Mouse (Mus musculus): ENCODE data around the gene Rdh12.

The Rdh12 gene

GRCm38 (mm10) chr12:79253294-79254053 is 44.8 kb downstream of the Rdh12 start:
- no peak for DNase-seq (ENCODE audit: low spot score in 2 of 2)

DNA sequence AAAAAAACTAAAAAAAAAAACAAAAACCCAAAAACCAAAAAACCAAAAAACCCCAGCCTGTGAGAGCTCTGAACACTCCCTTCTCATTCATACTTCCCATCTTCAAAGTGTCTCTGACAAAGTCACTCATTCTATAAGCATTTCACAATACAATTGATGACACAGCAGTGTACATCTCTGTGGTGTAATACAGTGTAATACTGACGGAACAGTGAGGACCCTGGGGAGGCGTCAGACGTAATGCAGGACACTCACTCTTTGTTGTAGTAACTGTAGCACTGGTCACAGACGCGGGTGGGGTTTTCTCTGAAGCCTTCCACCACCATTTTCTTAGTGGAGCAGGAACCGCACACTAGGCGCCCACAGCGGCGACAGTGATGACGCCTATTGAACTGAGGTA is 46.3 kb downstream of the Rdh12 start:
- DNase-seq (ENCODE audit: low spot score in 2 of 2) = no peak

DNA sequence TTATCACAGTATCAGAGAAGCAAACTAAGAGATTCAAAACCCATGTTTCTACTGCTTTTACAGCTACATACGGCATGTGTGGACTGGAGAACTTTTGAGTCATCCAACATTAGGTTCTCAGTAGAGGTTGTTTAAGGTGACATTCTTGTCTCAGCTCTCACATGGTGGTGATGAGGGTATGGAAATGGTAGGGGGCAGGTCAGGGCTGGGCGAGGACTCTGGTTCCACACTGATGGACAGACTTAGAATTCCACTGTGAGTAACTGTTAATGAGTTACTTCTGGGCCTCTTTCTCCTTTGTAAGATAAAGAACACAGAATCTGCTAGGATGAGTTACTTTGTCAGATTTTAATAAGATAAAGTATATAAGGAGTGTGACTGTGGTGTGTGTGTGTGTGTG is 51.4 kb downstream of the Rdh12 start:
- no peak for DNase-seq (ENCODE audit: low spot score in 2 of 2)

DNA sequence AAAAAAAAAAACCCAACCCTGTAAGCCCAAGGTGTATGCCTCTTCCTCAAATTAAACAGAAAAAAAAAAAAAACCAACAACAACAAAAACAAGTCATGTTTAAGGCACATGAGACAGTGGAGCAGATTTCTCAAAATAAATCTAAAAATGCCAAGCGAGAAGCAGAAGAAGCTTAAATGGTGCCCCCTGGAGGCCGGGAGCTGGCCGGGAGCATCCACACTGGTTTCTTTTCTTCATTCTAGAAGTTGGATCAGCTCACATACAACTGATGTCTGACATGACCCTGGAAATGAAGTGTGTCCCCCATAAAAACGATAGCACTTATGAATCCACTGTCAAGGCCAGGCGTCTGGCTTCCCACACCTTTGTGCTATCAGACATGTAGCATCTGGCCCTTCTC is 52.3 kb downstream of the Rdh12 start:
- DNase-seq (ENCODE audit: low spot score in 2 of 2) = peak in 1 of 2 experiments; percentile 3

All from spleen, postnatal 14 days (tissue).